Mouse (Mus musculus): ENCODE results near the gene Celf1.

Gene Celf1

DNA sequence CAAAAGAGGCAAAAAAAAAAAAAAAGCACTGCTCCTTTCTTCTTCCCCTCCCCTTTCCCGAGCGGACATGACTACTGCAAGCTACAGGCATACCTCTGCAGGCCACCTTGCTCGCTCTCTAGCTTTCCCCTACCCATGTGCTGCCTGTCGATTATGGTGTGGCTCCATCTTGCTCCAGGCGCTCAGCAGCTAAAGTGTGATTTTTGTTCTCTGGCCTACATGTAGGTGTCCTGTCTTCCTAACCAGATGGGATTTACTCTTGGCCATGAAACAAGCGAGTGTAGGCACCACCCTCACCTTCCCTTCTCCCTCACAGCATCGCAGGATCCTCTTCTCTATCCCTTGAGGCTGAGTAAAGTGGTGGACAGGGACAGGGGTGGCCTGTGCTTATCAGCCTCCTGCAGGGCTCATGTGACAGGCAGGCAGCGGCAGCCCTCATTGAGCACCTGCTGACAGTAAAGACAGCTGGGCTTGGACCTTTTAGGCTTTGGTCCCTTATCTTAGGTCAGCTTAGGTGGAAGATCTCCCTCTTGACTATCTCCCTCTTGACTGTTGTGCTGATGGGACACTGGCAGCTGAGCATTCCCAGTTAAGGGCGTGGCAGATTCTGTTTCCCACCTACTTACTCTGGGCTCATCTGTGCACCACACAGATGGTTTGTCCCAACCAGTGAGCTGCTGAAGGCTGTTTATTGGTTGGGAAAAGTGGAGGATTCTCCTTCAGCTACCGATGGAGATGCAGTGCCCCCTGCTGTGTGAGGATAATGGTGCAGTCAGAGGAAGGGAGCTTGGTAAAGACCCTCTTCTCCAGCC is 120.6 kb downstream of the Celf1 start:
- in situ Hi-C loops (cut with MboI; ENCODE audit: low sequenced_read_pairs) = no loop called here

DNA sequence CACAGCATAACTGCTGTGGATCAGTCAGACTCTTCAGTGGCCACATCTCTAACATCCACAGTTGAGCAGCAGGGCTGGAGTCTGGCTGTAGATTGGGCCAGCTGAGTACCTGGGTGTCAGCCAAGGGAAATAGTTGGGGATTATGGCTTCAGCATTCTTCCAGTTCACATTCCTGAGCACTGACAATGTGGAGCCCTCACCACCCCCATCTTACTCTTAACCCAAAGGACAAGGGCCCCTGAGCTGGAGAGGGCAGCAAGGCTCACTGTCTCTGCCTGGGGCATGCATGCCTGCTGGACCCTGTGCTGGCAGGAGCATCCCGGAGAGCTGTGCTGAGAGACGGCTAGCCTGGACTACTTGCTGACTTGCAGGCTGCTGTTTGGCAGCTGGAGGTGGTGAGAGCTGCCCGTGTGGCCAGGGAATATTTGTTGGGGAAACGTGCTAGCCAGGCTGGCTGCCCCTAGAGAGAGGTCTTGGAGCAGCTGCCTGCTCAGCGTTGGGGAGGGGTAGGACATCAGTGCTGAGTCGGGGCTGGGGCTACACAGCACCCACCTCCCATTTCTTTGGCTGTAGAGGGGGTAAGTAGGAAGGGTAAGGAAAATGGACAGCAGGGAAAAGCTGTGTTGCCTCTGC is 121.8 kb downstream of the Celf1 start:
- in situ Hi-C loops (cut with MboI; ENCODE audit: low sequenced_read_pairs) = no loop called here

DNA sequence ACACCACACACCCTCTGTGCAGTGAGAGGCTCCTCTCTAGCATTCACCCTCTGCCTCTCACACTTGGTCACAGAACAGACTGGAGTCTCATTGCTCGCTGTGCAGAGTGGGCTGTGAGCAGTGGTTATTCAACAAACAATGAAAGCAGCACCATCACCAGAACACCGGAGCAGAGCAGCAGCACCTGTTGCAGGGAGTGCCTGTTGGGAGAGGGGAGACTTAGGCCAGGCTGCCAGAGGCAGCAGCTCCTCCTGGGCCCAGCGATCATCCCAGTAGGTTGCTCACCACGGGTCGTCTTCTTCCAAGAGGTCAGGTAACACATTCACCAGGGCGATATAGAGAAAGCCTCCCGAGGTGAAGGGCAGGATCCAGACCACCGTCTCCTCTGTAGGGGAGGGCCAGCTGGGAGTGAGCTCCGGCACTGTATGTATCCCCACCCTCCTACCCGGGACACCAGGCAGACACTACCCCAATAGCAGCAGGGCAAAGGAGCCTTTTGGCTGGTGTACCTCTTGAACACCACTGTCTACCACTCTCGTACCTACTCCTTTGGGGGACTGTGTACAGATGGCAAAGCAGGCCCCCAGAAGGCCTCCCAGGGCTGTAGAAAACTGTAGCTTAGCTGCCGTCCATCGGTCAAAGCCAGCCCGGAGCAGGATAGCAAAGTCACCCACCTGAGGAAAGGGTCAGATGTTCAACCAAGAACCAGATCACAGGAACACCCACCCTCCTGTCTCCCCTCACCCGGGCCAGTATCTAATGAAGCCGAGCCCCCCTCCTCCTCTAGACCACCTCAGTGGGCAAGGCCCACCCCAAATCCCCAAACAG is 122.8 kb downstream of the Celf1 start:
- in situ Hi-C loops (cut with MboI; ENCODE audit: low sequenced_read_pairs) = no loop called here

DNA sequence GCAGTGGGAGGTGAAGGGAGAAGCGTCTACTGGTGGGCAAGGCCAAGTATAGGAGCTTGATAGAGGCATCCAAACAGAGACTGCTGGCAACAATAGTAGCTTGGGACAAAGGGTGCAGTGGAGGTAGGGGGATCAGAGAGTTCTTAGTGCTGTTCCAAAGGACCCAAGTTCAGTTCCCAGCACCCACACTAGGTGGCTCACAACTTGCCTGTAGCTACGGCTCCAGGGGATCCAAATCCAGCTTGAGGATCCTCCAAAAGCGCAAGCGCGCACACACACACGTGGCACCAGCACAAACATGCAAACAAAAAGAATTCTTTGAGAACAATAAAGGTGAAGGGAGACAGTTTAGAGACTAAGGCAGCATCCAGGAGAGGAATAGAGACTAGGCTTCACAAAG is 124.0 kb downstream of the Celf1 start:
- in situ Hi-C loops (cut with MboI; ENCODE audit: low sequenced_read_pairs) = no loop called here

DNA sequence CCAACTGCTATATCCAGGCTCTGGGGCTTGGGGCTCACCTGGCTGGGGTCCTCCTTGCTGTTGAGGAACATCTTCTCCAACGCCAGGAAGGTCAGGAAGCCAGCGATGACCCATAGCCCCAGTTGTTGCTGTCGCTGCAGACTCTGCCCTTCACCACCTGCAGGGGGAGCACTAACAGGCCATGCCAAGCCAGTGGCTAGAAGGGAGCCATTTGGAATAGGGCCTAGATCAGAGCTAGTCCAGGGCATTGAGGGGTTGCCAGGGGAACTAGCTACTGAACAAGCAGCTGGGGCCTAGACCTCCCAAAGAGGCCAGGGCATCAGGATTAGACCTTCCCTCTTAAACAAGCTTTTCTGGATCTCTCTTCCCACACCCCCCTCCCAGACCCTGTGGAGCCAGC is 125.4 kb downstream of the Celf1 start:
- in situ Hi-C loops (cut with MboI; ENCODE audit: low sequenced_read_pairs) = no loop called here

DNA sequence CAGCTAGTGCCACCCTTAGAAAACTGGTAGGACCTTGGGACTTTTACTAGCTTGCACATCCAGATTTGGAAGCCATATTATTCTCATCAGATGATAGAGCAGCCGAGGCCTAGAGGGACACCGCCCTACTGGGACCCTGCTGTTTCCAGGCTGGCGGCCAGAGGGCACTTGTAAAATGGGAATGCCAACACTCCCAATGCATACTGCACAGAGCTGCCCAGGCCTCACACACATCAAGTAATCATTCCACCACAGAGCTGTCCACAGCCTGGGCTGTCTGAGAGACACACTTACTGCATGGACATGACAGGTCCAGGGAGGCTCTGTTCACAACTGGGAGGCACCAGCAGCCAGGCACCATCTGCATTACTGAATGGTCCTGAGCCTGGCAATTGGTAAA is 126.3 kb downstream of the Celf1 start:
- in situ Hi-C loops (cut with MboI; ENCODE audit: low sequenced_read_pairs) = no loop called here

DNA sequence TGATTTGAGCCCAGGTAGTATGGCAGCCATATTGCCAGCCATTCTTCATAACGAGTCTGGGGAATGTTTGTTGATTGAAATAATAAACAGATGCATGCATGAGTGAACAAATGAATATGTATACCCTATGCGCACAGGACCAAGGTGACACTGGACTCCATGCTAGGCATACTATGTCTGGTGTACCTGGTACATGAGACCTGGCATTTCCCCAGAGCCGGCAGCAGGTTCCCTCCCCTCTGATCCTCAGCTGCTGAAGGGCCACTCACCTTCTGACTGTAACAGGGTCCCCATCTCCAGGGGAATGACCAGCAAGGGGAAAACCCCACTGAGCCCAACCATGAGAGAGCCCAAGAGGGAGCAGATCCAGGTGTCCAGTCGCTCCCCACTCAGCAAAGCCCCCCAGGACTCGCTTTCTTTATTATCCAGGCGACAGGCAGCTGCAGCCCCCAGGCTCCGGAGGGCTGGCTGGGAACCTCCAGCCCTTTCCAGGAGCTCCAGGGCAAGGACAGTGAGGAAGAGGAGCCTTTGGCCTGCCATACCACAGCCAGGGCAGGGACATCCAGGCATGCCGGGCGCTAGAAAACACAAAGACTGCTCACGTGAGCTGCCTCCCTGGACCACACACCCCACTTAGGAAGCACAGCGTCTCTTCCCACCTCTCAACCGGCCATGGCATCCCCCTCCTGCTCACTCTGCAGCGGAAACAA is 128.1 kb downstream of the Celf1 start:
- in situ Hi-C loops (cut with MboI; ENCODE audit: low sequenced_read_pairs) = no loop called here

DNA sequence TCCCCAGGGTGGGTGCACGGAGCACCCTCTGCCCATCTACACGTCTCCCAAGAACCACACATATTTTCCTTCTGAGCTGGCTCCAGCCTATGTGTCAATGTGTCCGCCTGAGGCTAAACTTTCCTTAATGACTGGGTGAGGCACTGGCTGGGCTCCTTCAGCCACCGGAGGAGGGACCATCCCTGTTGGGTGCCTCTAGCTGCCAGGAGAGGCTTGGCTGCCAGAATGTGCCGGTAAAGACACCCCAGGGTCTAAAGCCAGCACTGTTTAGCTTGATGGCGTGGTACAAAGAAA is 128.6 kb downstream of the Celf1 start:
- in situ Hi-C loops (cut with MboI; ENCODE audit: low sequenced_read_pairs) = no loop called here
